Mouse (Mus musculus) T-helper 1 cell (primary cell): ENCODE results near the gene Podxl2.

Experiments used
- in situ Hi-C: fragments of 300-600 bp; cut with MboI, MseI; formaldehyde crosslinking; loops from one replicate; pipeline ENCODE4 v1.15.1; 2025; ENCODE audit warnings: high pct_unique_total_duplicates

Gene Podxl2

GRCm38 (mm10) chr6:88828206-88829009 is 46.4 kb downstream of the Podxl2 start:
- in situ Hi-C loops = no loop called here

GRCm38 (mm10) chr6:88827395-88828205 is 47.2 kb downstream of the Podxl2 start:
- in situ Hi-C loops = no loop called here

GRCm38 (mm10) chr6:88826965-88827364 is 47.9 kb downstream of the Podxl2 start:
- in situ Hi-C loops = no loop called here

GRCm38 (mm10) chr6:88826545-88826944 is 48.3 kb downstream of the Podxl2 start:
- in situ Hi-C loops = no loop called here

GRCm38 (mm10) chr6:88826088-88826487 is 48.8 kb downstream of the Podxl2 start:
- in situ Hi-C loops = no loop called here

GRCm38 (mm10) chr6:88824183-88824582 is 50.7 kb downstream of the Podxl2 start:
- in situ Hi-C loops = no loop called here

- in situ Hi-C loops = no loop called here
Observed at GRCm38 (mm10) chr6:88821901-88822300, 52.9 kb downstream of the Podxl2 start.

GRCm38 (mm10) chr6:88821294-88821693 is 53.5 kb downstream of the Podxl2 start:
- in situ Hi-C loops = no loop called here

GRCm38 (mm10) chr6:88820853-88821252 is 54.0 kb downstream of the Podxl2 start:
- in situ Hi-C loops = no loop called here

- in situ Hi-C loops = no loop called here
Observed at GRCm38 (mm10) chr6:88816913-88817312, 57.9 kb downstream of the Podxl2 start.

- in situ Hi-C loops = no loop called here
Observed at GRCm38 (mm10) chr6:88815489-88815888, 59.4 kb downstream of the Podxl2 start.

GRCm38 (mm10) chr6:88815036-88815435 is 59.8 kb downstream of the Podxl2 start:
- in situ Hi-C loops = no loop called here

- in situ Hi-C loops = no loop called here
Observed at GRCm38 (mm10) chr6:88813832-88814231, 61.0 kb downstream of the Podxl2 start.

GRCm38 (mm10) chr6:88812886-88813285 is 62.0 kb downstream of the Podxl2 start:
- in situ Hi-C loops = no loop called here

GRCm38 (mm10) chr6:88811880-88812400 is 62.9 kb downstream of the Podxl2 start:
- in situ Hi-C loops = no loop called here

- in situ Hi-C loops = no loop called here
Observed at GRCm38 (mm10) chr6:88811396-88811795, 63.4 kb downstream of the Podxl2 start.

GRCm38 (mm10) chr6:88810291-88810690 is 64.6 kb downstream of the Podxl2 start:
- in situ Hi-C loops = no loop called here

- in situ Hi-C loops = no loop called here
Observed at GRCm38 (mm10) chr6:88809091-88810037, 65.5 kb downstream of the Podxl2 start.

GRCm38 (mm10) chr6:88804966-88805577 is 69.8 kb downstream of the Podxl2 start:
- in situ Hi-C loops = loop anchor here (5.0 kb wide), 1 partner anchor 428 kb away; no protein-coding TSS in a partner anchor

- in situ Hi-C loops = loop anchor here (5.0 kb wide), 1 partner anchor 427 kb away; no protein-coding TSS in a partner anchor
Observed at GRCm38 (mm10) chr6:88803957-88804695, 70.7 kb downstream of the Podxl2 start.
